Mouse (Mus musculus) midbrain, embryonic 10.5 days (tissue): ENCODE measurements around the gene Cep72. TPM values are rescaled to one million over a fixed set of nuclear protein-coding genes. Genes with fewer than 3 reads are reported as not detected.
A peak's percentile ranks its signal among the peaks of the same experiment; 100 is the strongest.
"Not testable (repeated sequence)": the region's sequence is repeated elsewhere in the genome, so short reads cannot be mapped to it uniquely, and the experiment has no call there.

Experiments
- DNase-seq: peaks from one replicate; pipeline ENCODE4 v3.0.0-alpha.2; 2017; ENCODE audit warnings: low spot score
- H3K27ac ChIP-seq: fragments of 300-500 bp; sonication (generic); replicated peaks from 2 replicates; pipeline ENCODE4 v1.5.1; 2016; ENCODE audit warnings: mild to moderate bottlenecking
- H3K27me3 ChIP-seq: fragments of 300-500 bp; sonication (generic); 2 replicates; pipeline ENCODE4 v1.6.1; 2016; ENCODE audit warnings: low read depth, mild to moderate bottlenecking; ENCODE audit not compliant: poor library complexity, severe bottlenecking
- H3K36me3 ChIP-seq: fragments of 300-500 bp; sonication (generic); 2 replicates; pipeline ENCODE4 v1.6.1; 2016; ENCODE audit warnings: mild to moderate bottlenecking, moderate library complexity
- H3K4me1 ChIP-seq: fragments of 300-500 bp; sonication (generic); 2 replicates; pipeline ENCODE4 v1.6.1; 2016
- H3K4me3 ChIP-seq: fragments of 300-500 bp; sonication (generic); 2 replicates; pipeline ENCODE4 v1.5.1; 2016; ENCODE audit warnings: mild to moderate bottlenecking, moderate library complexity
- H3K9me3 ChIP-seq: fragments of 300-500 bp; sonication (generic); replicated peaks from 2 replicates; pipeline ENCODE4 v1.6.1; 2016; ENCODE audit warnings: mild to moderate bottlenecking
- WGBS: fragments of 180-500 bp; shearing (Covaris S2); methylation state at CpG from one replicate; pipeline ENCODE4 v1.1.7; 2016; 5-methylcytosine and 5-hydroxymethylcytosine counted together
- polyA plus RNA-seq: library from polyadenylated mRNA; unstranded; fragments of >200 nt; fragmentation: Nextera tagmentation; extraction: Ambion mirVana; gene quantifications from 2 replicates; pipeline ENCODE4 v1.2.1, GENCODE M21; 2016

The Cep72 gene
- polyA plus RNA-seq, 1 experiment from 2014 or later: 22.5 TPM

GRCm38 (mm10) chr13:74025151-74026081 lies 36.7 kb downstream of the Cep72 start:
- no peak overlapping the region for H3K27ac ChIP-seq
- peak; percentile 18 for DNase-seq
- 84% methylated on average over 4 of the region's 4 CpGs for WGBS

GRCm38 (mm10) chr13:74019006-74019405 lies 43.1 kb downstream of the Cep72 start:
- WGBS: 94% methylated on average over 8 of the region's 8 CpGs
- not testable (repeated sequence) for H3K36me3 ChIP-seq, H3K4me1 ChIP-seq, DNase-seq, H3K27me3 ChIP-seq, H3K9me3 ChIP-seq, H3K4me3 ChIP-seq, H3K27ac ChIP-seq

More at GRCm38 (mm10) chr13:74025151-74026081, 36.7 kb downstream of the Cep72 start:
- Histone ChIP-seq H3K9me3 (no peaks in the 10 kb centered on the region), H3K27me3 (no peaks in the 10 kb centered on the region), H3K4me1 (no peaks in the 10 kb centered on the region), H3K4me3 (no peak overlapping the region), H3K36me3 (no peaks in the 10 kb centered on the region)

GRCm38 (mm10) chr13:74017426-74017825 lies 44.7 kb downstream of the Cep72 start:
- Histone ChIP-seq H3K27ac (no peak overlapping the region), H3K4me3 (no peak overlapping the region), H3K4me1 (no peaks in the 10 kb centered on the region), H3K36me3 (no peaks in the 10 kb centered on the region), H3K9me3 (no peaks in the 10 kb centered on the region), H3K27me3 (no peaks in the 10 kb centered on the region)
- WGBS: 80% methylated on average over 4 of the region's 4 CpGs
- no peak for DNase-seq

- 86% methylated on average over 4 of the region's 4 CpGs for WGBS
These were observed 46.2 kb downstream of the Cep72 start for GRCm38 (mm10) chr13:74015908-74016307.

GRCm38 (mm10) chr13:74010678-74011077 lies 51.4 kb downstream of the Cep72 start:
- no peak for DNase-seq
- no peak overlapping the region for H3K27ac ChIP-seq
- 11% methylated on average over 3 of the region's 3 CpGs for WGBS
- H3K27me3 ChIP-seq: peaks cover 51% of the 10 kb centered on the region
- H3K4me3 ChIP-seq: peak overlapping the region; percentile 68
- no peaks in the 10 kb centered on the region for H3K9me3 ChIP-seq
- H3K36me3 ChIP-seq: no peaks in the 10 kb centered on the region
- H3K4me1 ChIP-seq: peaks cover 23% of the 10 kb centered on the region

More at GRCm38 (mm10) chr13:74015908-74016307, 46.2 kb downstream of the Cep72 start:
- Histone ChIP-seq H3K9me3 (no peaks in the 10 kb centered on the region), H3K27ac (no peak overlapping the region), H3K36me3 (no peaks in the 10 kb centered on the region), H3K4me1 (no peaks in the 10 kb centered on the region; the same call in 1 of the 2 replicates), H3K4me3 (no peak overlapping the region), H3K27me3 (peaks cover 12% of the 10 kb centered on the region)
- no peak for DNase-seq

DNA sequence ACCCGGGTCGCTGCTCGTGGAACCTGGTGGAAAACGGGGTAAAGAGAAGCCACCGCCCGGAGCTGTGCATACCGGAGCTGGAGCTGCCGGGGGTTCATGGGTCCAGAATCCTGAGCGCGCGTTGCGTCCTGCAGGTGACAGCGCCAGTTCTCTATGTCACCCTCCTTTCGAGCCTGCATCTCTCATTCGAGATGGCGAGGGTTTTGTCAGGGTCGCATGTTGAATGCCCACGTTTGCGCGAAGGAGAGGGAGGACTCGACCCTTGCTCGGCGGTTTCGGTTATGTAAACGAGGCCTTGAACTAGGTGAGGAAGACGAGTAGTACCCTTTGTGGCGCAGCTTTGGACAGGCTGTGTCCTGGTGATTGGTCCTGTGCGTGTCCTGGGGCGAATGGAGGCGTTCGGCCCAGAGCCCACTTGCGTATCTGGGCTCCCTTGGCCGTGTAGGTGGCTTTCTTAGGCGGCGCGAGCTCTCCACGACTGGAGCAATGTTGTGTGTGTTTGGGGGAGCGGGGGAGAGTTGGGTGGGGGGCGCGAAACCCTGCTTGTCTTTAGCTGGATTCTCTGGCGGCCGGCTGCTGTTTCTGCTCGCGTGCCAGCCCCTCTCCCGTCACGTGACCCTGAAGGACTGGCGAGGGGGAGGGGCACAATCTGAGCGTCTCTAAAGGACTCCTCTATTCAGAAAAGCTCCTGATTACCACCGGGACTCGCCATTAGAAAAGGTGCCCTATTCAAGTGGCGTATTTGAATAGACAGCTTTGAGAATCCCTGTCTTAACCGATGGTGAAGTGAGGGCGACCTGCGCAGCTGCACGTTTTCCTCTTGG lies 52.1 kb downstream of the Cep72 start:
- peak; percentile 75 for DNase-seq
- Histone ChIP-seq H3K27me3 (peaks cover 51% of the 10 kb centered on the region), H3K4me1 (peaks cover 23% of the 10 kb centered on the region), H3K9me3 (no peaks in the 10 kb centered on the region), H3K27ac (peak overlapping the region; percentile 70), H3K4me3 (peak overlapping the region; percentile 68), H3K36me3 (no peaks in the 10 kb centered on the region)
- WGBS: under 1% methylated on average over 53 of the region's 55 CpGs

GRCm38 (mm10) chr13:74008948-74009718 lies 53.0 kb downstream of the Cep72 start, which contains the start of gene Tppp:
Gene Tppp (plus strand): TSS chr13:74009407.
- Histone ChIP-seq H3K27me3 (peaks cover 51% of the 10 kb centered on the region), H3K36me3 (no peaks in the 10 kb centered on the region), H3K27ac (peak within 1 kb of the TSS; percentile 70), H3K4me1 (peaks cover 23% of the 10 kb centered on the region), H3K4me3 (peak within 1 kb of the TSS; percentile 68), H3K9me3 (no peaks in the 10 kb centered on the region)
- WGBS: under 1% methylated on average over 56 of the region's 56 CpGs
- DNase-seq: peak; percentile 83

- WGBS: 87% methylated on average over 2 of the region's 2 CpGs
- not testable (repeated sequence) for DNase-seq, H3K4me3 ChIP-seq, H3K36me3 ChIP-seq, H3K27ac ChIP-seq, H3K9me3 ChIP-seq
- H3K27me3 ChIP-seq: peaks cover 51% of the 10 kb centered on the region
- H3K4me1 ChIP-seq: peaks cover 23% of the 10 kb centered on the region
These were observed 53.9 kb downstream of the Cep72 start for GRCm38 (mm10) chr13:74008216-74008615.

DNA sequence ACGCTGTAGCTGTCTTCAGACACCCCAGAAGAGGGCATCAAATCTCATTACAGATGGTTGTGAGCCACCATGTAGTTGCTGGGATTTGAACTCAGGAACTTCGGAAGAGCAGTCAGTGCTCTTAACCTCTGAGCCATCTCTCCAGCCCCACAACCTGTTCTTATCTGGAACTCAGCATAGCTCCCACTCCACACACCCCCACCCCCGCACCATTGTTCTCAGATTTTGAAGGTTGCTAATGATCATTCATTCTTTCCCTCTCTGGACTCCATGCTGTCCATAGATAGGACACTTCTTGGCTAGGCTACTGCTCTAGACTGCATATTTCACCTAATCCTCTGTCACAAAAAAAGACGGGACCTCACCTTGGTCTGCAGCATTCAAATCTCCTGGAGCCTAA lies 55.2 kb downstream of the Cep72 start:
- H3K27ac ChIP-seq, H3K36me3 ChIP-seq, H3K4me3 ChIP-seq, DNase-seq, H3K9me3 ChIP-seq: not testable (repeated sequence)
- Histone ChIP-seq H3K27me3 (peaks cover 49% of the 10 kb centered on the region), H3K4me1 (peaks cover 23% of the 10 kb centered on the region)
- WGBS: 89% methylated on average over 4 of the region's 4 CpGs

DNA sequence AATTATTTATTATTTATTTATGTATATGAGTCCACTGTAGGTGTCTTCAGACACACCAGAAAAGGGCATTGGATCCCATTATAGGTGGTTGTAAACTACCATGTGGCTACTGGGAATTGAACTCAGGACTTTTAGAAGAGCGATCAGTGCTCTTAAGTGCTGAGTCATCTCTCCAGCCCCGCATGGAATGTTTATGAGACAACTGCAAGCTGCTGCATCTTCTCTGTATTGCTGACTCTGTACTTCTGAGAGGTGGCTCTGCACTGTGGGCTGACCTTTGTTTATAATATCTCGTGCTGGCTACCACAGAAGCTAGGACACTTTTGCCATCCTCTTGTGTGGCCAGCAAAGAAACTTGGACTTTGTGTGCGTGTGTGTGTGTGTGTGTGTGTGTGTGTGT lies 60.6 kb downstream of the Cep72 start:
- no peaks in the 10 kb centered on the region for H3K4me1 ChIP-seq
- DNase-seq: no peak
- H3K4me3 ChIP-seq: no peak overlapping the region
- WGBS: 85% methylated on average over 4 of the region's 4 CpGs
- no peaks in the 10 kb centered on the region for H3K36me3 ChIP-seq
- H3K27ac ChIP-seq: no peak overlapping the region
- no peaks in the 10 kb centered on the region for H3K9me3 ChIP-seq
- no peaks in the 10 kb centered on the region for H3K27me3 ChIP-seq

DNA sequence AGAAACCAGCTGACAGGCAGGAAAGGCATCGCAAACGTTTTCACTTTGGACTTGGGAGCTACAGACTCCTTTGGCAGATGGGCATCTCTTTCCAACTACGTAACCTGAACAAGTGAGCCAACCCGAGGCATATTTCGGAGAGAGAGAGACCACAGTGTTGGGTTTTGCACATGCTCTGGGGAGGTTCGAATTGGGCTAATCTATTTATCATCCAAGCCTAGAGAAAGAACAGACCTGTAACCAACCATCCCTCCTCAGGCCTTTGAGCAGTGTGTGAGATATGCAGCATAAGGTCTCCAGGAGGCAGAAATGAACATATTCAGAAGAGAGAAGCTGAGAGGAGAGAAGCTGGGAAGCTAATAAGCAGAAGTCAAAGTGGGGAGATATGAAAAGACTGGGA lies 61.1 kb downstream of the Cep72 start:
- Histone ChIP-seq H3K4me1 (no peaks in the 10 kb centered on the region), H3K9me3 (no peaks in the 10 kb centered on the region), H3K36me3 (no peaks in the 10 kb centered on the region), H3K27ac (no peak overlapping the region), H3K27me3 (no peaks in the 10 kb centered on the region), H3K4me3 (no peak overlapping the region)
- WGBS: 85% methylated on average over 6 of the region's 6 CpGs
- DNase-seq: no peak

GRCm38 (mm10) chr13:74000519-74000918 lies 61.6 kb downstream of the Cep72 start:
- Histone ChIP-seq H3K36me3 (no peaks in the 10 kb centered on the region), H3K4me1 (no peaks in the 10 kb centered on the region), H3K27ac (no peak overlapping the region), H3K9me3 (no peaks in the 10 kb centered on the region), H3K27me3 (no peaks in the 10 kb centered on the region), H3K4me3 (no peak overlapping the region)
- DNase-seq: no peak
